In genomic region chrX:101260441-101261325, GRCm38 (mm10) we compare ENCODE assay signal across 8 mouse cellular contexts. TPM values are rescaled to one million over a fixed set of nuclear protein-coding genes. Genes with fewer than 3 reads are reported as not detected.
A peak's percentile ranks its signal among the peaks of the same experiment; 100 is the strongest.
DNase-seq lines count a peak whose midpoint lies in the region; ATAC-seq and TF ChIP-seq lines count a peak whose summit lies in the region.

No protein-coding gene starts in this region.

- peak; percentile 79 for ATAC-seq in kidney, postnatal 0 days (replicated peaks; ENCODE audit: low FRiP score, low read depth)
- peak; percentile 88 for ATAC-seq in embryonic facial prominence, embryonic 14.5 days (ENCODE audit: low read depth)
- peak; percentile 75 for ATAC-seq in limb, embryonic 15.5 days (ENCODE audit: insufficient number of reproducible peaks, low FRiP score, low TSS enrichment, low read depth)
- peak; percentile 76 for ATAC-seq in stomach, embryonic 16.5 days (ENCODE audit: insufficient read depth, low FRiP score)

- H3K27ac ChIP-seq in kidney, postnatal 0 days, result peak overlapping the region; percentile 54
- H3K27ac ChIP-seq in embryonic facial prominence, embryonic 14.5 days (replicated peaks; ENCODE audit: low read depth, low read length), result peak overlapping the region; percentile 77
- H3K27ac ChIP-seq in limb, embryonic 15.5 days, result peak overlapping the region; percentile 67
- H3K27ac ChIP-seq in stomach, embryonic 16.5 days (ENCODE audit: low read length), result peak overlapping the region; percentile 32; the same call in 1 of the 2 replicates

- WGBS in kidney, postnatal 0 days, result 31% methylated on average over 12 of the region's 13 CpGs
- WGBS in embryonic facial prominence, embryonic 14.5 days, result 26% methylated on average over 9 of the region's 13 CpGs
- WGBS in limb, embryonic 15.5 days, result 28% methylated on average over 12 of the region's 13 CpGs
- 32% methylated on average over 12 of the region's 13 CpGs for WGBS in stomach, embryonic 16.5 days

- H3K9me3 ChIP-seq in kidney, postnatal 0 days (replicated peaks; ENCODE audit: low read length), result no peaks in the 10 kb centered on the region
- no peaks in the 10 kb centered on the region for H3K9me3 ChIP-seq in embryonic facial prominence, embryonic 14.5 days (ENCODE audit: control insufficient read depth, low read length)
- H3K9me3 ChIP-seq in limb, embryonic 15.5 days, result no peaks in the 10 kb centered on the region
- H3K9me3 ChIP-seq in stomach, embryonic 16.5 days (replicated peaks; ENCODE audit: control insufficient read depth, low read length), result no peaks in the 10 kb centered on the region

- DNase-seq in kidney, postnatal 0 days (ENCODE audit: low spot score), result peak; percentile 70
- no peak for DNase-seq in kidney, postnatal 36 days
- peak; percentile 86 for DNase-seq in embryonic facial prominence, embryonic 14.5 days (ENCODE audit: low spot score)
- no peak for DNase-seq in layer of hippocampus, adult 8-10 months (ENCODE audit: low spot score in 2 of 2)
- no peak for DNase-seq in spleen, postnatal 14 days (ENCODE audit: low spot score in 2 of 2)
- no peak for DNase-seq in cerebellum, postnatal 36 days

- no peaks in the 10 kb centered on the region for H3K27me3 ChIP-seq in kidney, postnatal 0 days (ENCODE audit: insufficient read depth, low read length)
- H3K27me3 ChIP-seq in embryonic facial prominence, embryonic 14.5 days (replicated peaks; ENCODE audit: control insufficient read depth, insufficient read depth, low read length), result 0 out of 2 replicates have a peak, but pooled peaks cover 3% of the 10 kb centered on the region
- peaks cover 3% of the 10 kb centered on the region; the same call in 1 of the 2 replicates for H3K27me3 ChIP-seq in limb, embryonic 15.5 days
- no peaks in the 10 kb centered on the region; the same call in 1 of the 2 replicates for H3K27me3 ChIP-seq in stomach, embryonic 16.5 days (ENCODE audit: control insufficient read depth, insufficient read depth, low read length)

- H3K4me1 ChIP-seq in kidney, postnatal 0 days (replicated peaks; ENCODE audit: insufficient read depth, low read length), result 0 out of 2 replicates have a peak, but pooled peaks cover 9% of the 10 kb centered on the region
- H3K4me1 ChIP-seq in embryonic facial prominence, embryonic 14.5 days (ENCODE audit: control insufficient read depth, insufficient read depth, low read length), result no peaks in the 10 kb centered on the region
- H3K4me1 ChIP-seq in limb, embryonic 15.5 days, result peaks cover 21% of the 10 kb centered on the region
- H3K4me1 ChIP-seq in stomach, embryonic 16.5 days (ENCODE audit: control insufficient read depth, insufficient read depth, low read length), result no peaks in the 10 kb centered on the region

- H3K9ac ChIP-seq in kidney, postnatal 0 days (ENCODE audit: low read depth, low read length), result no peak overlapping the region
- no peak overlapping the region for H3K9ac ChIP-seq in embryonic facial prominence, embryonic 14.5 days (ENCODE audit: low read depth, low read length)
- H3K9ac ChIP-seq in limb, embryonic 15.5 days, result no peak overlapping the region
- no peak overlapping the region for H3K9ac ChIP-seq in stomach, embryonic 16.5 days (ENCODE audit: low read length)

- no peak overlapping the region for H3K4me3 ChIP-seq in kidney, postnatal 0 days (replicated peaks; ENCODE audit: low read depth, low read length)
- H3K4me3 ChIP-seq in embryonic facial prominence, embryonic 14.5 days (ENCODE audit: low read depth, low read length), result no peak overlapping the region
- H3K4me3 ChIP-seq in limb, embryonic 15.5 days, result no peak overlapping the region
- H3K4me3 ChIP-seq in stomach, embryonic 16.5 days (replicated peaks; ENCODE audit: low read length), result no peak overlapping the region

- H3K36me3 ChIP-seq in kidney, postnatal 0 days (ENCODE audit: insufficient read depth, low read length), result no peaks in the 10 kb centered on the region
- H3K36me3 ChIP-seq in embryonic facial prominence, embryonic 14.5 days (ENCODE audit: control insufficient read depth, insufficient read depth, low read length), result 0 out of 2 replicates have a peak, but pooled peaks cover 7% of the 10 kb centered on the region
- H3K36me3 ChIP-seq in limb, embryonic 15.5 days, result no peaks in the 10 kb centered on the region
- H3K36me3 ChIP-seq in stomach, embryonic 16.5 days (ENCODE audit: control insufficient read depth, insufficient read depth, low read length), result no peaks in the 10 kb centered on the region

- no peak overlapping the region for H3K4me2 ChIP-seq in kidney, postnatal 0 days (ENCODE audit: low read length)
- 0 out of 2 replicates have a peak overlapping the region, but pooled peaks have one; percentile 10 for H3K4me2 ChIP-seq in embryonic facial prominence, embryonic 14.5 days (ENCODE audit: low read depth, low read length)
- no peak overlapping the region for H3K4me2 ChIP-seq in limb, embryonic 15.5 days
- no peak overlapping the region for H3K4me2 ChIP-seq in stomach, embryonic 16.5 days (ENCODE audit: low read depth, low read length)

- TF ChIP-seq CTCF in kidney, postnatal 0 days (IDR thresholded peaks at IDR 0.05; ENCODE audit: low read depth), result no peak

RNA-seq across cellular contexts. Expression of gene Gm614, which starts 3.1 kb away (rescaled TPM):
- not detected in 2 replicates for polyA plus RNA-seq in kidney, postnatal 0 days (2015; fragmentation: Nextera tagmentation; extraction: Ambion mirVana)
- polyA plus RNA-seq in embryonic facial prominence, embryonic 14.5 days (2014; fragmentation: Nextera tagmentation; extraction: Ambion mirVana), result not detected in 2 replicates
- not detected in 2 replicates for polyA plus RNA-seq in limb, embryonic 15.5 days (2015; fragmentation: Nextera tagmentation; extraction: Ambion mirVana)
- polyA plus RNA-seq in stomach, embryonic 16.5 days (2015; fragmentation: Nextera tagmentation; extraction: Ambion mirVana), result not detected in 2 replicates
- not detected for total RNA-seq in layer of hippocampus, adult 8-10 months (2022)

RNA-seq across cellular contexts. Expression of gene Foxo4, which starts 6.4 kb away (rescaled TPM):
- 2.8 and 2.9 TPM in 2 replicates for polyA plus RNA-seq in kidney, postnatal 0 days (2015; fragmentation: Nextera tagmentation; extraction: Ambion mirVana)
- 4.6 and 4.9 TPM in 2 replicates for polyA plus RNA-seq in embryonic facial prominence, embryonic 14.5 days (2014; fragmentation: Nextera tagmentation; extraction: Ambion mirVana)
- 3.7 and 4.0 TPM in 2 replicates for polyA plus RNA-seq in limb, embryonic 15.5 days (2015; fragmentation: Nextera tagmentation; extraction: Ambion mirVana)
- polyA plus RNA-seq in stomach, embryonic 16.5 days (2015; fragmentation: Nextera tagmentation; extraction: Ambion mirVana), result 2.1 and 2.5 TPM in 2 replicates
- 10 to 100 TPM; 18.9 to 24.7 (median 22.3) TPM for total RNA-seq in layer of hippocampus, adult 8-10 months (2022)

RNA-seq across cellular contexts. Expression of gene Il2rg, which starts 7.4 kb away (rescaled TPM):
- 18.7 and 20.0 TPM in 2 replicates for polyA plus RNA-seq in kidney, postnatal 0 days (2015; fragmentation: Nextera tagmentation; extraction: Ambion mirVana)
- polyA plus RNA-seq in embryonic facial prominence, embryonic 14.5 days (2014; fragmentation: Nextera tagmentation; extraction: Ambion mirVana), result 12.6 and 14.5 TPM in 2 replicates
- polyA plus RNA-seq in limb, embryonic 15.5 days (2015; fragmentation: Nextera tagmentation; extraction: Ambion mirVana), result 19.3 and 20.4 TPM in 2 replicates
- 11.8 and 12.6 TPM in 2 replicates for polyA plus RNA-seq in stomach, embryonic 16.5 days (2015; fragmentation: Nextera tagmentation; extraction: Ambion mirVana)
- 1 to 10 TPM in 2 of 4 experiments, under 1 TPM in 2; 0.37 to 1.6 (median 1.1) TPM for total RNA-seq in layer of hippocampus, adult 8-10 months (2022)

RNA-seq across cellular contexts. Expression of gene Gm20489, which starts 8.1 kb away (rescaled TPM):
- polyA plus RNA-seq in kidney, postnatal 0 days (2015; fragmentation: Nextera tagmentation; extraction: Ambion mirVana), result not detected in 2 replicates
- not detected in 2 replicates for polyA plus RNA-seq in embryonic facial prominence, embryonic 14.5 days (2014; fragmentation: Nextera tagmentation; extraction: Ambion mirVana)
- not detected in 2 replicates for polyA plus RNA-seq in limb, embryonic 15.5 days (2015; fragmentation: Nextera tagmentation; extraction: Ambion mirVana)
- not detected in 2 replicates for polyA plus RNA-seq in stomach, embryonic 16.5 days (2015; fragmentation: Nextera tagmentation; extraction: Ambion mirVana)
- under 1 TPM in 1 of 4 experiments, not detected in 3; 0.27 TPM for total RNA-seq in layer of hippocampus, adult 8-10 months (2022)

RNA-seq across cellular contexts. Expression of gene Med12, which starts 13.1 kb away (rescaled TPM):
- 19.8 and 21.1 TPM in 2 replicates for polyA plus RNA-seq in kidney, postnatal 0 days (2015; fragmentation: Nextera tagmentation; extraction: Ambion mirVana)
- polyA plus RNA-seq in embryonic facial prominence, embryonic 14.5 days (2014; fragmentation: Nextera tagmentation; extraction: Ambion mirVana), result 38.0 and 42.5 TPM in 2 replicates
- 28.7 and 30.5 TPM in 2 replicates for polyA plus RNA-seq in limb, embryonic 15.5 days (2015; fragmentation: Nextera tagmentation; extraction: Ambion mirVana)
- polyA plus RNA-seq in stomach, embryonic 16.5 days (2015; fragmentation: Nextera tagmentation; extraction: Ambion mirVana), result 30.3 and 30.9 TPM in 2 replicates
- total RNA-seq in layer of hippocampus, adult 8-10 months (2022), result 10 to 100 TPM; 28.1 to 37.8 (median 33.4) TPM

Comparison
In these comparisons a context has a peak if more than half of its experiments do, and no peak if none do; other contexts are left out.
1. DNase-seq: peak in kidney, postnatal 0 days (single experiment) and embryonic facial prominence, embryonic 14.5 days (single experiment); none in kidney, postnatal 36 days (0 of 2), layer of hippocampus, adult 8-10 months (0 of 2), spleen, postnatal 14 days (0 of 2) and cerebellum, postnatal 36 days (0 of 2).
2. Peak in every context shown above with its lines, with median percentiles within 50 percentile points of each other: ATAC-seq and H3K27ac ChIP-seq.